Mouse (Mus musculus): ENCODE measurements around the gene Thy1. TPM values are rescaled to one million over a fixed set of nuclear protein-coding genes. Genes with fewer than 3 reads are reported as not detected.

The Thy1 gene
- total RNA-seq, 2 experiments from 2014 or later: 130 to 177 TPM

Other genes with a start within 250 kb of the Thy1 start
- gene Usp2, start 23.6 kb downstream of the Thy1 start, total RNA-seq (2021): 10 to 100 TPM; 30.2 to 31.9 TPM
- gene Mfrp, start 58.3 kb downstream of the Thy1 start, total RNA-seq (2021): not detected
- gene C1qtnf5, start 63.9 kb downstream of the Thy1 start, total RNA-seq (2021): 10 to 100 TPM in 1 of 2 experiments, 1 to 10 TPM in 1; 5.3 to 10.6 TPM
- gene Gm49380, start 70.1 kb downstream of the Thy1 start, total RNA-seq (2021): under 1 TPM in 1 of 2 experiments, not detected in 1; 0.44 TPM
- gene Rnf26, start 70.1 kb downstream of the Thy1 start, total RNA-seq (2021): 10 to 100 TPM; 31.1 to 33.1 TPM
- gene Mcam, start 91.1 kb downstream of the Thy1 start, total RNA-seq (2021): 10 to 100 TPM; 13.7 to 16.9 TPM
- 10 to 100 TPM; 58.4 to 62.4 TPM for gene Cbl, start 190.7 kb downstream of the Thy1 start, total RNA-seq (2021)
- 1 to 10 TPM; 3.5 to 4.6 TPM for gene Ccdc153, start 197.3 kb downstream of the Thy1 start, total RNA-seq (2021)
- under 1 TPM; 0.40 to 0.72 TPM for gene Pdzd3, start 208.1 kb downstream of the Thy1 start, total RNA-seq (2021)
- gene Nlrx1, start 225.2 kb downstream of the Thy1 start, total RNA-seq (2021): 1 to 10 TPM; 8.3 to 8.8 TPM
- 10 to 100 TPM; 64.0 to 71.1 TPM for gene Abcg4, start 245.2 kb downstream of the Thy1 start, total RNA-seq (2021)

Measured in left cerebral cortex, postnatal 4 days (tissue).